Mouse (Mus musculus): ENCODE measurements around the gene Gm973. TPM values are rescaled to one million over a fixed set of nuclear protein-coding genes. Genes with fewer than 3 reads are reported as not detected.

Gm973 gene
- total RNA-seq (2014; fragmentation: Nextera tagmentation) (3.1 and 14.2 TPM in 2 replicates), total RNA-seq (2017) (1.4 TPM in 1 of 2 replicates, not detected in the other)

GRCm38 (mm10) chr1:59516026-59516917, at the start of gene Gm973:
Gene Gm973, plus strand, starts transcription at chr1:59516264.
- ATAC-seq (replicated peaks; ENCODE audit: low FRiP score, low TSS enrichment, poor library complexity, severe bottlenecking), result no peak

DNA sequence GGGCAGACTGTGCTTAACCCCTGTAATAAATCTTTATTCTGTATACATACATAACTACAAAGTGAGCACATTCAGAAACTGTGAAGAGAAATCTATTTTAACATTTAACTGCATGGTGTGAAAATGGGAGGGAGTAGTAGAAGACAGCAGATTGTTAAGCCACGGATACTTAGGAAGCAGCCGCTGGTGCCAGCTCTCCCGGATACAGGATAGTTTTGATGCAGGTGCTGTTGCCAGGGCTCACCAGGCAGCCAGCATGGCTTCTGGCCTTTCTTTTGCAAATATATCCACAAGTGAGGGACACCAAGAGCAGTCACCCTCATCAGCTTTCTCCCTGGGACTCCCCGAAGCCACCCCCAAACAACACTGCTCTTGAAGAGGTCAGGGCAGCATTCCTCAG, 46.9 kb upstream of the Gm973 start:
- ATAC-seq (replicated peaks; ENCODE audit: low FRiP score, low TSS enrichment, poor library complexity, severe bottlenecking), result no peak

DNA sequence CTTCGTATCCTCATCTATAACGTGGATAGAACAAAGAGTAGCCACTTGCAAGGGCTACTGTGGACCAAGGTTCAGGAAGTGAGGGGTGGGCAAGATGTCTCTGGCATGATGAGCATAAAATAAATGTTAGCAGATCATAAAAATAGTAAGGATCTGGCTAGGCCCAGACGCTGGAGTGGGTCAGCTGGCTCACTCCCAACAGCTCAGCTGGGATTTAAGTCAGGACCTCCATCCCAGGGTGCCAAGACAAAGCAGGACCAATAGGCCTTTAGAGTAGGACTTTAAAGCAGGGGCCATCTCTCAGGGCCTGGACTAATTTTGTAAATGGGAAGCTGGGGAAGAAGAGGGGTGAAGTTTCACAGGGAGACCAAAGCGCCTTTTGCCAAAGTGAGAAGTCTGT, 45.3 kb upstream of the Gm973 start:
- ATAC-seq (replicated peaks; ENCODE audit: low FRiP score, low TSS enrichment, poor library complexity, severe bottlenecking), result no peak

- no peak for ATAC-seq (replicated peaks; ENCODE audit: low FRiP score, low TSS enrichment, poor library complexity, severe bottlenecking)
Measured at GRCm38 (mm10) chr1:59472368-59473180, 43.5 kb upstream of the Gm973 start.

DNA sequence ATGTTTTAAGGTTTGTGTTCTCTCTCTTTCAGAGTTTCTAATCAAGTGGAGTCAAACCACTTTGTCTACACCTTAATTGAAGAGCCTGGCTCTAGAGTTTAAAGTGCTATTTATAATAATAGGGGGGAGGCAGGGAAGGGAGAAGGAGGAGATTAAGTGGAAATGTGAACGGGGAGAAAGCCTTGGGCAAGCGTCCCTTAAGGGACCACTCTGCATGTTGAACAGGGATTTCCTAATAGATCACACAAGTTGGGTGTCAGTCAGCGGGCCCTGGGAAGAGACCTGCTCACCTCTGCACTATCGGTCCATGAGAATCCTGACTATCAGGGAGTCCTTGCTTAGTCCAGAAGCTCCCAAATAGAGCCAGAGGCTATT, 42.9 kb upstream of the Gm973 start:
- no peak for ATAC-seq (replicated peaks; ENCODE audit: low FRiP score, low TSS enrichment, poor library complexity, severe bottlenecking)

GRCm38 (mm10) chr1:59475618-59476017, 40.4 kb upstream of the Gm973 start:
- no peak for ATAC-seq (replicated peaks; ENCODE audit: low FRiP score, low TSS enrichment, poor library complexity, severe bottlenecking)

DNA sequence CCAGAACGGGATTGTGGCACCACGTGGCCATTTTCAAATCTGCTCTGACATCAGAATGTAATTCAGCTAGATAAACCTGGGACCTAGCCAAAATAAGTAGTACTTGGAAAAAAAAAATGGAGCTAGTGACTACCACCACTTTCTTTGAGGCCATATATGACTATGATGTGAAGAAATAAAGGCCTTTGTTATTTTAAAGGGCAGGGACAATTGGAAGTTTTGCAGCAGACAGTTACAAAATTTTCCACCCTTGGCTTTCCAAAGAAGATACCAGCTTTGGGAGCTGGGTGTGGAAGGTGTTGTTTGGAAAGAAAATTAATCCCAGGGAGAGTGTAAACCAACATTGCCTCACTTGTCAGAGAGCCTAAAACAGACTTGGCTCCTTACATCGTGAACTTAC, 37.2 kb upstream of the Gm973 start:
- ATAC-seq (replicated peaks; ENCODE audit: low FRiP score, low TSS enrichment, poor library complexity, severe bottlenecking), result no peak

DNA sequence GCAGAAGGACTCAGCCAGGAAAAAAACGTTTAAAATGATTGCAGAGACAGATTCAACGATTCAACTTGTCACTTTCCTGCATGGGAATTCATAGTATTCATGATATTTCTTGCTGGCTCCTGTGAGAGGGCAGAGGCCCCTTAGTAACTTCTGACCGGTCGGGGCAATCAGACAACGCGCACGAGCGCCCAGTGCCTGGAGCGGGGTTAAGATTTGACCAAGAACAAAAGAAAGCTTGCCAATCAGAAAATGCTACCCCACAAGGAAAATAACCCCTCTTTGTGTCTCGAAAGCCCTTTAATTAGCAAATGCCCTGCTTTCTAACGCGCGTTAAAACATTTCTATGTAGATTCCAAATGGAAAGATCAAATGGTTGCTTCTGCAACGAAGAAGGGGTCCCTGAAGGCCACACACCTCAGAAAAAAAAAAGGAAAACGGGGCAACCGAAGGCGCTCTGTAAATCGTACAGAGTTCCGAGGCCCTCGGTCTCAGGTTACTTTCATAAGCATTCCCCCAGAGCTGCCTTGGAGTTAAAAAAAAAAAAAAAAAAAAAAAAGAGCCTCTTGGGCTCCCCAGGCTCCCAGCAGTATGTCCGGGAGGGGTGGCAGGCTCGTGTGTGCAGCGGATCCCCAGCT, 35.1 kb upstream of the Gm973 start:
- ATAC-seq (replicated peaks; ENCODE audit: low FRiP score, low TSS enrichment, poor library complexity, severe bottlenecking), result peak; percentile 6; the same call in 1 of the 2 replicates

- ATAC-seq (replicated peaks; ENCODE audit: low FRiP score, low TSS enrichment, poor library complexity, severe bottlenecking), result peak; percentile 89
Measured at GRCm38 (mm10) chr1:59481456-59482291, 34.4 kb upstream of the Gm973 start.

GRCm38 (mm10) chr1:59482331-59482695, 33.8 kb upstream of the Gm973 start, which contains the start of gene Fzd7:
Gene Fzd7, plus strand, starts transcription at chr1:59482424.
- 0 out of 2 replicates have a peak, but pooled peaks have one; percentile 3 for ATAC-seq (replicated peaks; ENCODE audit: low FRiP score, low TSS enrichment, poor library complexity, severe bottlenecking)

- ATAC-seq (replicated peaks; ENCODE audit: low FRiP score, low TSS enrichment, poor library complexity, severe bottlenecking), result no peak
Measured at GRCm38 (mm10) chr1:59482696-59483520, 33.2 kb upstream of the Gm973 start.

DNA sequence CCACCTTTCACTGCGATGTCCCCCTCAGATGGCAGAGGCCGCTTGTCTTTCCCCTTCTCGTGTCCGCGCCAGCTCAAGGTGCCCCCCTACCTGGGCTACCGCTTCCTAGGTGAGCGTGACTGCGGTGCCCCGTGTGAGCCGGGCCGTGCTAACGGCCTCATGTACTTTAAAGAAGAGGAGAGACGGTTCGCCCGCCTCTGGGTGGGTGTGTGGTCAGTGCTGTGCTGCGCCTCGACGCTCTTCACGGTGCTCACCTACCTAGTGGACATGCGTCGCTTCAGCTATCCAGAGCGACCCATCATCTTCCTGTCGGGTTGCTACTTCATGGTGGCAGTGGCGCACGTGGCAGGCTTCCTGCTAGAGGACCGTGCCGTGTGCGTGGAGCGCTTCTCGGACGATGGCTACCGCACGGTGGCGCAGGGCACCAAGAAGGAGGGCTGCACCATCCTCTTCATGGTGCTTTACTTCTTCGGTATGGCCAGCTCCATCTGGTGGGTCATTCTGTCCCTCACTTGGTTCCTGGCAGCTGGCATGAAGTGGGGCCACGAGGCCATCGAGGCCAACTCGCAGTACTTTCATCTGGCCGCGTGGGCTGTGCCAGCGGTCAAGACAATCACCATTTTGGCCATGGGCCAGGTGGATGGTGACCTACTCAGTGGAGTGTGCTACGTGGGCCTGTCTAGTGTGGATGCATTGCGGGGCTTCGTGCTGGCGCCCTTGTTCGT, 32.4 kb upstream of the Gm973 start:
- ATAC-seq (replicated peaks; ENCODE audit: low FRiP score, low TSS enrichment, poor library complexity, severe bottlenecking), result peak; percentile 21; the same call in 1 of the 2 replicates

- ATAC-seq (replicated peaks; ENCODE audit: low FRiP score, low TSS enrichment, poor library complexity, severe bottlenecking), result no peak
Measured at GRCm38 (mm10) chr1:59484314-59484713, 31.8 kb upstream of the Gm973 start.

GRCm38 (mm10) chr1:59484791-59485785, 31.0 kb upstream of the Gm973 start:
- ATAC-seq (replicated peaks; ENCODE audit: low FRiP score, low TSS enrichment, poor library complexity, severe bottlenecking), result no peak

- no peak for ATAC-seq (replicated peaks; ENCODE audit: low FRiP score, low TSS enrichment, poor library complexity, severe bottlenecking)
Measured at GRCm38 (mm10) chr1:59485803-59486202, 30.3 kb upstream of the Gm973 start.

DNA sequence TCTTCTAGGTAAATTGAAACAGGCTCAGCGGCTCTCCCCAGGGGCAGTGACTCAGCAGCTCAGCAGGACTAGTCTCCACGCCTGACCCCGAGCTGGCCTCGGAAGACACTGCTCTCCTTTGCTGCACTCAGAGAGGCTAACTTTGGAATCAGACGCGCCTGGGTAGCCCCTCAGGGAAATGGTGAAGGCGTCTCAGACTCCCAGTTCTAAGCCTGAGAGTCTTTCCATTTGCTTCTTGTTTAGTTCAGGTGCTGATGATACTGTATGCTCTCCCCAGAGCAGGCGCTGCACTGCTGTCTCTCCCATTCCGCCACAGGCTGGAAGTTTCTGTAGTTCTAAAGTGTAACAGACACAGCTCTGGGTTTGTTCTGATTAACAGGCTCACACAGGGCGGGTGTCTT, 28.4 kb upstream of the Gm973 start:
- 0 out of 2 replicates have a peak, but pooled peaks have one; percentile 22 for ATAC-seq (replicated peaks; ENCODE audit: low FRiP score, low TSS enrichment, poor library complexity, severe bottlenecking)
